Mouse (Mus musculus) adrenal gland, adult 18-20 months (tissue): ENCODE measurements around the gene Rbl2. TPM values are rescaled to one million over a fixed set of nuclear protein-coding genes. Genes with fewer than 3 reads are reported as not detected.

ENCODE experiments used
- DNase-seq, 2 experiments: peaks; one replicate each; pipeline ENCODE4 v3.0.0; 2021 to 2022; ENCODE audit warnings: low spot score in 2 of 2
- total RNA-seq, 2 experiments: library from RNA; stranded (reverse); gene quantifications; 1 replicate in 1 of 2; 2 replicates in 1 of 2; pipeline ENCODE4 v1.2.3; 2021

Rbl2 gene
- total RNA-seq, 2 experiments from 2014 or later, result 32.7 to 45.8 TPM

- DNase-seq, result no peak
These were observed 24.3 kb downstream of the Rbl2 start for GRCm38 (mm10) chr8:91094135-91094534.

GRCm38 (mm10) chr8:91098106-91098505 is 28.2 kb downstream of the Rbl2 start:
- no peak for DNase-seq

- no peak for DNase-seq
These were observed 36.4 kb downstream of the Rbl2 start for GRCm38 (mm10) chr8:91106271-91106670.

- DNase-seq, result no peak
These were observed 42.1 kb downstream of the Rbl2 start for GRCm38 (mm10) chr8:91111868-91112477.

GRCm38 (mm10) chr8:91114428-91114827 is 44.6 kb downstream of the Rbl2 start:
- no peak for DNase-seq

- no peak for DNase-seq
These were observed 45.1 kb downstream of the Rbl2 start for GRCm38 (mm10) chr8:91114910-91115309.

- DNase-seq, result no peak
These were observed 47.7 kb downstream of the Rbl2 start for GRCm38 (mm10) chr8:91117537-91117936.

GRCm38 (mm10) chr8:91118131-91118530 is 48.3 kb downstream of the Rbl2 start:
- DNase-seq, result no peak

- no peak for DNase-seq
These were observed 54.5 kb downstream of the Rbl2 start for GRCm38 (mm10) chr8:91124315-91124714.

GRCm38 (mm10) chr8:91126786-91127185 is 56.9 kb downstream of the Rbl2 start:
- no peak for DNase-seq

- DNase-seq, result no peak
These were observed 62.9 kb downstream of the Rbl2 start for GRCm38 (mm10) chr8:91132731-91133130.

GRCm38 (mm10) chr8:91133441-91134069 is 63.7 kb downstream of the Rbl2 start:
- peak in 1 of 2 experiments; percentile 94 for DNase-seq

GRCm38 (mm10) chr8:91134070-91134475 is 64.2 kb downstream of the Rbl2 start:
- peak; percentile 94 to 95 for DNase-seq

GRCm38 (mm10) chr8:91134659-91135058 is 64.8 kb downstream of the Rbl2 start:
- DNase-seq, result no peak

GRCm38 (mm10) chr8:91135308-91136181 is 65.7 kb downstream of the Rbl2 start:
- no peak for DNase-seq

GRCm38 (mm10) chr8:91140828-91141227 is 71.0 kb downstream of the Rbl2 start:
- DNase-seq, result no peak

GRCm38 (mm10) chr8:91147715-91148114 is 77.9 kb downstream of the Rbl2 start:
- peak; percentile 28 to 33 for DNase-seq

- peak in 1 of 2 experiments; percentile 12 for DNase-seq
These were observed 78.9 kb downstream of the Rbl2 start for GRCm38 (mm10) chr8:91148643-91149178.

- no peak for DNase-seq
These were observed 79.4 kb downstream of the Rbl2 start for GRCm38 (mm10) chr8:91149298-91149697.

- no peak for DNase-seq
These were observed 81.7 kb downstream of the Rbl2 start for GRCm38 (mm10) chr8:91151531-91151930.

- no peak for DNase-seq
These were observed 84.0 kb downstream of the Rbl2 start for GRCm38 (mm10) chr8:91153831-91154230.

- DNase-seq, result no peak
These were observed 84.7 kb downstream of the Rbl2 start for GRCm38 (mm10) chr8:91154564-91154963.
